Mouse (Mus musculus) kidney, adult 2 months (tissue): ENCODE measurements at regions not wholly inside any gene's neighbourhood (a gene's known extent, or its start where the extent isn't known, plus 50 kb on each side); places are given as distances from the start of the nearest gene placed in this dataset.

Experiments
- CTCF ChIP-seq: fragments of 200-500 bp; conservative IDR thresholded peaks from 2 replicates; pipeline ENCODE4 v1.5.1; 2011; ENCODE audit warnings: low read depth, mild to moderate bottlenecking, control low read depth, low read length, moderate library complexity, mixed read lengths; ENCODE audit not compliant: insufficient read depth, insufficient read length
- POLR2A ChIP-seq: fragments of 200-500 bp; IDR thresholded peaks from one replicate; pipeline ENCODE4 v1.6.1; 2011; ENCODE audit warnings: low read depth, low read length, control low read depth

DNA sequence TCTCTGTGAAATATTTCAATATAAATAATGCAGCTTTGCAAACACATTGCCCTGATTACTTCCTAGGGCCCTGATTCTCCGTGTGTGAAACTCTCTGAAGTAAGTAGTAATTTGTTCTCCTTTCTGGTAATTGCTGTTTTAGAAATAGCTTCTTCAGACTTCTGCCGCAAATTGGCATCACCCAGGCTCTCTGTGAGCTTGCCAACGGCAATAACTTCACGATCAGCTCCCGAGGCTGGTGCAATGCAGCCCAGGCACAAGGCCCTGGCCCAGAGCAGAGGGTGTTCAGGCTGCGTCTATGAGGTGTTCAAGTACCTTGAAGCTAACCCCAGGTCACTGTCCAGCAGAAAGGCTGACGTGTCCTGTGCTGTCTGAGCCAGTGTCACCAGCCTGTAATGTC, 310.8 kb upstream of the Kcnab2 start:
- TF ChIP-seq CTCF: no peak
- TF ChIP-seq POLR2A: no peak
